8 mouse cellular contexts compared by ENCODE assay signal in genomic region chr8:121897871-121898381, GRCm38 (mm10). TPM values are rescaled to one million over a fixed set of nuclear protein-coding genes. Genes with fewer than 3 reads are reported as not detected.
DNase-seq lines count a peak whose midpoint lies in the region; ATAC-seq and TF ChIP-seq lines count a peak whose summit lies in the region.

No protein-coding gene starts in this region.

- 19% methylated on average over 7 of the region's 7 CpGs for WGBS in heart, adult 2 months
- WGBS in forebrain, embryonic 13.5 days: 8% methylated on average over 7 of the region's 7 CpGs
- 40% methylated on average over 7 of the region's 7 CpGs for WGBS in liver, embryonic 11.5 days

- no peak for TF ChIP-seq EP300 in heart, adult 2 months (IDR thresholded peaks at IDR 0.05; ENCODE audit: insufficient read depth, low read depth, low read length)

- ATAC-seq in forebrain, embryonic 13.5 days: peak; percentile 63
- ATAC-seq in liver, embryonic 11.5 days (replicated peaks; ENCODE audit: low FRiP score): peak; percentile 13
- ATAC-seq in monocyte, adult 5-6 weeks (replicated peaks; ENCODE audit: insufficient number of reproducible peaks, low FRiP score, low TSS enrichment, poor library complexity, severe bottlenecking): no peak

- intact Hi-C loops in heart, adult 2 months (cut with DNase I): no loop called here

- H3K4me3 ChIP-seq in heart, adult 2 months: no peak overlapping the region
- H3K4me3 ChIP-seq in forebrain, embryonic 13.5 days: no peak overlapping the region
- H3K4me3 ChIP-seq in liver, embryonic 11.5 days (ENCODE audit: low read depth, low read length): peak overlapping the region; percentile 18

- TF ChIP-seq CTCF in heart, adult 2 months (IDR thresholded peaks at IDR 0.05): no peak

- H3K4me2 ChIP-seq in forebrain, embryonic 13.5 days: peak overlapping the region; percentile 49
- H3K4me2 ChIP-seq in liver, embryonic 11.5 days: peak overlapping the region; percentile 57

- H3K9me3 ChIP-seq in forebrain, embryonic 13.5 days (replicated peaks): no peaks in the 10 kb centered on the region
- no peaks in the 10 kb centered on the region for H3K9me3 ChIP-seq in liver, embryonic 11.5 days (ENCODE audit: control insufficient read depth, low read length)

- H3K79me2 ChIP-seq in heart, adult 2 months (replicated peaks; ENCODE audit: control insufficient read depth, insufficient read depth, low read length): no peaks in the 10 kb centered on the region

- peak overlapping the region; percentile 20 for H3K27ac ChIP-seq in heart, adult 2 months
- peak overlapping the region; percentile 97 for H3K27ac ChIP-seq in forebrain, embryonic 13.5 days
- peak overlapping the region; percentile 98 for H3K27ac ChIP-seq in liver, embryonic 11.5 days (ENCODE audit: low read depth, low read length)

- H3K9ac ChIP-seq in heart, adult 2 months (ENCODE audit: low read depth, low read length): no peak overlapping the region
- peak overlapping the region; percentile 58 for H3K9ac ChIP-seq in forebrain, embryonic 13.5 days
- H3K9ac ChIP-seq in liver, embryonic 11.5 days (ENCODE audit: low read depth, low read length): peak overlapping the region; percentile 67

- DNase-seq in heart, adult 2 months: peak in 1 of 2 experiments; percentile 31
- DNase-seq in heart, adult 8-10 months (ENCODE audit: low spot score): no peak
- peak; percentile 95 for DNase-seq in MN1 (ENCODE audit: low spot score)
- DNase-seq in kidney, adult 18-20 months: peak; percentile 67
- no peak for DNase-seq in liver, embryonic 11.5 days (ENCODE audit: low spot score)
- DNase-seq in right cerebral cortex, postnatal 36 days (ENCODE audit: low spot score in 2 of 2): peak; percentile 58 to 68

- no peaks in the 10 kb centered on the region for H3K27me3 ChIP-seq in heart, adult 2 months (ENCODE audit: control insufficient read depth, insufficient read depth, low read length)
- no peaks in the 10 kb centered on the region for H3K27me3 ChIP-seq in forebrain, embryonic 13.5 days
- H3K27me3 ChIP-seq in liver, embryonic 11.5 days (replicated peaks; ENCODE audit: control insufficient read depth, insufficient read depth, low read length): no peaks in the 10 kb centered on the region

- TF ChIP-seq POLR2A in heart, adult 2 months (IDR thresholded peaks at IDR 0.05; ENCODE audit: insufficient read depth, low read depth, low read length): no peak

- no peaks in the 10 kb centered on the region for H3K36me3 ChIP-seq in heart, adult 2 months (ENCODE audit: control insufficient read depth, insufficient read depth, low read length)
- H3K36me3 ChIP-seq in forebrain, embryonic 13.5 days (ENCODE audit: poor library complexity, severe bottlenecking): peaks cover 12% of the 10 kb centered on the region
- H3K36me3 ChIP-seq in liver, embryonic 11.5 days (ENCODE audit: control insufficient read depth, insufficient read depth, low read length): peaks cover 6% of the 10 kb centered on the region; the same call in 1 of the 2 replicates

- H3K4me1 ChIP-seq in heart, adult 2 months (ENCODE audit: control insufficient read depth, insufficient read depth, low read length): peaks cover 8% of the 10 kb centered on the region
- H3K4me1 ChIP-seq in forebrain, embryonic 13.5 days: peaks cover 51% of the 10 kb centered on the region
- H3K4me1 ChIP-seq in liver, embryonic 11.5 days (replicated peaks; ENCODE audit: control insufficient read depth, insufficient read depth, low read length): peaks cover 53% of the 10 kb centered on the region

RNA-seq across cellular contexts. Expression of gene Slc7a5, which starts 9.6 kb away (rescaled TPM):
- total RNA-seq in heart, adult 2 months (2021): 1 to 10 TPM; 3.1 to 4.6 TPM
- polyA plus RNA-seq in heart, adult 2 months (2012; rRNA removed): 5.0 and 5.2 TPM in 2 replicates
- 1 to 10 TPM; 3.8 to 4.8 (median 4.2) TPM for total RNA-seq in heart, adult 8-10 months (2022)
- 28.1 and 30.6 TPM in 2 replicates for polyA plus RNA-seq in forebrain, embryonic 13.5 days (2015; fragmentation: Nextera tagmentation; extraction: Ambion mirVana)
- polyA plus RNA-seq in liver, embryonic 11.5 days (2014; fragmentation: Nextera tagmentation; extraction: Ambion mirVana): 58.2 and 61.5 TPM in 2 replicates
- 3.1 to 5.1 TPM (median 4.9 TPM) in 3 replicates for total RNA-seq in monocyte, adult 5-6 weeks (2017)

RNA-seq across cellular contexts. Expression of gene Car5a, which starts 46.8 kb away (rescaled TPM):
- total RNA-seq in heart, adult 2 months (2021): not detected
- polyA plus RNA-seq in heart, adult 2 months (2012; rRNA removed): not detected in 2 replicates
- under 1 TPM in 1 of 4 experiments, not detected in 3; 0.23 TPM for total RNA-seq in heart, adult 8-10 months (2022)
- 0.25 TPM in 1 of 2 replicates, not detected in the other for polyA plus RNA-seq in forebrain, embryonic 13.5 days (2015; fragmentation: Nextera tagmentation; extraction: Ambion mirVana)
- 0.55 and 0.66 TPM in 2 replicates for polyA plus RNA-seq in liver, embryonic 11.5 days (2014; fragmentation: Nextera tagmentation; extraction: Ambion mirVana)
- total RNA-seq in monocyte, adult 5-6 weeks (2017): not detected in 3 replicates

RNA-seq across cellular contexts. Expression of gene Banp, which starts 51.6 kb away (rescaled TPM):
- 10 to 100 TPM; 13.1 to 26.9 TPM for total RNA-seq in heart, adult 2 months (2021)
- 17.9 and 32.1 TPM in 2 replicates for polyA plus RNA-seq in heart, adult 2 months (2012; rRNA removed)
- total RNA-seq in heart, adult 8-10 months (2022): 10 to 100 TPM in 3 of 4 experiments, 1 to 10 TPM in 1; 7.6 to 24.8 (median 17.2) TPM
- 57.5 and 60.9 TPM in 2 replicates for polyA plus RNA-seq in forebrain, embryonic 13.5 days (2015; fragmentation: Nextera tagmentation; extraction: Ambion mirVana)
- polyA plus RNA-seq in liver, embryonic 11.5 days (2014; fragmentation: Nextera tagmentation; extraction: Ambion mirVana): 40.2 and 47.4 TPM in 2 replicates
- 23.5 to 63.3 TPM (median 27.5 TPM) in 3 replicates for total RNA-seq in monocyte, adult 5-6 weeks (2017)

Comparison
In these comparisons a context has a peak if more than half of its experiments do, and no peak if none do; other contexts are left out.
1. DNase-seq: peak in MN1 (single experiment), kidney, adult 18-20 months (single experiment) and right cerebral cortex, postnatal 36 days (2 of 2); none in heart, adult 8-10 months (single experiment) and liver, embryonic 11.5 days (single experiment).
2. H3K27ac ChIP-seq: peak in every context shown above with its lines; median percentile 98 in liver, embryonic 11.5 days; 97 in forebrain, embryonic 13.5 days; 20 in heart, adult 2 months.